In genomic region chr4:55517438-55517837, GRCm38 (mm10) we compare ENCODE assay signal across 21 mouse cellular contexts. TPM values are rescaled to one million over a fixed set of nuclear protein-coding genes. Genes with fewer than 3 reads are reported as not detected.
DNase-seq lines count a peak whose midpoint lies in the region; ATAC-seq lines count a peak whose summit lies in the region.
"Had no signal": no experiment of that assay in that cellular context is flagged by ENCODE, and none has a peak within 500 bp of the region (broad histone marks: within the 10 kb centered on the region; RNA-seq: fewer than 3 reads in every experiment).

No protein-coding gene starts in this region.

- peak; percentile 20 for DNase-seq in gastrocnemius, postnatal 25 days
- DNase-seq in gastrocnemius, adult 8-10 months (ENCODE audit: low spot score in 2 of 2) = no peak
- DNase-seq in heart, adult 18-20 months = peak; percentile 22 to 25
- DNase-seq in heart, postnatal 25 days (ENCODE audit: low spot score) = no peak
- peak; percentile 45 for DNase-seq in midbrain, embryonic 11.5 days (ENCODE audit: low spot score, missing footprints)
- no peak for DNase-seq in left cerebral cortex, postnatal 4 days
- DNase-seq: adrenal gland, adult 8-10 months; adrenal gland, postnatal 14 days; adrenal gland, postnatal 36 days; cerebellum, adult 11-12 months; cerebellum, adult 2 months; cerebellum, adult 9-10 months; cerebellum, postnatal 10 days; cerebellum, postnatal 25 days had no signal

- H3K27me3 ChIP-seq in midbrain, embryonic 11.5 days (ENCODE audit: control insufficient read depth, insufficient read depth, low read length) = peaks cover 3% of the 10 kb centered on the region; the same call in 1 of the 2 replicates
- 0 out of 2 replicates have a peak, but pooled peaks cover 3% of the 10 kb centered on the region for H3K27me3 ChIP-seq in midbrain, embryonic 15.5 days (replicated peaks)
- H3K27me3 ChIP-seq: forebrain, embryonic 15.5 days had no signal

- no peaks in the 10 kb centered on the region for H3K9me3 ChIP-seq in midbrain, embryonic 11.5 days (ENCODE audit: control insufficient read depth, low read length)
- no peaks in the 10 kb centered on the region for H3K9me3 ChIP-seq in midbrain, embryonic 15.5 days
- H3K9me3 ChIP-seq: embryonic facial prominence, embryonic 10.5 days; embryonic facial prominence, embryonic 12.5 days; forebrain, embryonic 13.5 days; forebrain, embryonic 15.5 days had no signal

- no peak overlapping the region for H3K9ac ChIP-seq in midbrain, embryonic 11.5 days (ENCODE audit: low read length)
- H3K9ac ChIP-seq in midbrain, embryonic 15.5 days = no peak overlapping the region
- H3K9ac ChIP-seq: embryonic facial prominence, embryonic 12.5 days; forebrain, embryonic 13.5 days; forebrain, embryonic 15.5 days had no signal

- H3K36me3 ChIP-seq in midbrain, embryonic 11.5 days (ENCODE audit: control insufficient read depth, insufficient read depth, low read length) = no peaks in the 10 kb centered on the region
- H3K36me3 ChIP-seq in midbrain, embryonic 15.5 days (replicated peaks) = no peaks in the 10 kb centered on the region
- H3K36me3 ChIP-seq: embryonic facial prominence, embryonic 10.5 days; embryonic facial prominence, embryonic 12.5 days; forebrain, embryonic 15.5 days had no signal

- H3K27ac ChIP-seq in midbrain, embryonic 11.5 days (ENCODE audit: low read depth, low read length) = no peak overlapping the region
- no peak overlapping the region for H3K27ac ChIP-seq in midbrain, embryonic 15.5 days
- H3K27ac ChIP-seq: embryonic facial prominence, embryonic 10.5 days; embryonic facial prominence, embryonic 12.5 days; forebrain, embryonic 13.5 days; forebrain, embryonic 15.5 days had no signal

- ATAC-seq in midbrain, embryonic 11.5 days (ENCODE audit: low FRiP score) = no peak
- ATAC-seq in midbrain, embryonic 15.5 days (replicated peaks) = no peak
- ATAC-seq: activated CD4-positive, CD25-positive, alpha-beta regulatory T cell, adult 4 months; forebrain, embryonic 13.5 days; forebrain, embryonic 15.5 days had no signal

- intact Hi-C loops in heart, postnatal 25 days (cut with DNase I) = loop anchor here (5.0 kb wide), 1 partner anchor 595 kb away; no protein-coding TSS in a partner anchor
- intact Hi-C loops in left cerebral cortex, postnatal 4 days (cut with DNase I) = loop anchor here (10.0 kb wide), 1 partner anchor 1167 kb away; no protein-coding TSS in a partner anchor

- no peak overlapping the region for H3K4me3 ChIP-seq in midbrain, embryonic 11.5 days (ENCODE audit: low read depth, low read length)
- no peak overlapping the region for H3K4me3 ChIP-seq in midbrain, embryonic 15.5 days
- H3K4me3 ChIP-seq: embryonic facial prominence, embryonic 10.5 days; embryonic facial prominence, embryonic 12.5 days; forebrain, embryonic 13.5 days; forebrain, embryonic 15.5 days had no signal

- no peak overlapping the region for H3K4me2 ChIP-seq in midbrain, embryonic 11.5 days
- no peak overlapping the region for H3K4me2 ChIP-seq in midbrain, embryonic 15.5 days
- H3K4me2 ChIP-seq: embryonic facial prominence, embryonic 12.5 days; forebrain, embryonic 13.5 days; forebrain, embryonic 15.5 days had no signal

- H3K4me1 ChIP-seq in midbrain, embryonic 11.5 days (ENCODE audit: control insufficient read depth, insufficient read depth, low read length) = peaks cover 3% of the 10 kb centered on the region; the same call in 1 of the 2 replicates
- peaks cover 3% of the 10 kb centered on the region; the same call in 1 of the 2 replicates for H3K4me1 ChIP-seq in midbrain, embryonic 15.5 days

- WGBS in midbrain, embryonic 11.5 days = 91% methylated on average over 7 of the region's 7 CpGs
- 87% methylated on average over 7 of the region's 7 CpGs for WGBS in midbrain, embryonic 15.5 days

RNA-seq across cellular contexts. Expression of gene Klf4, which starts 14.8 kb away (rescaled TPM):
- 10 to 100 TPM; 11.6 to 17.0 TPM for total RNA-seq in gastrocnemius, postnatal 25 days (2021)
- 10 to 100 TPM in 1 of 4 experiments, 1 to 10 TPM in 3; 5.7 to 18.2 (median 6.6) TPM for total RNA-seq in gastrocnemius, adult 8-10 months (2022)
- total RNA-seq in heart, adult 18-20 months (2021) = 10 to 100 TPM; 40.8 to 43.4 TPM
- total RNA-seq in heart, postnatal 25 days (2021) = 10 to 100 TPM; 28.3 to 39.0 TPM
- 1.7 and 1.9 TPM in 2 replicates for polyA plus RNA-seq in midbrain, embryonic 11.5 days (2014; fragmentation: Nextera tagmentation; extraction: Ambion mirVana)
- 2.6 and 3.0 TPM in 2 replicates for polyA plus RNA-seq in midbrain, embryonic 15.5 days (2015; fragmentation: Nextera tagmentation; extraction: Ambion mirVana)
- total RNA-seq in left cerebral cortex, postnatal 4 days (2021) = 1 to 10 TPM; 5.1 to 5.8 TPM
- total RNA-seq: MEL had no signal

Comparison
In these comparisons a context has a peak if more than half of its experiments do, and no peak if none do; other contexts are left out.
1. DNase-seq: peak in gastrocnemius, postnatal 25 days (single experiment), heart, adult 18-20 months (2 of 2) and midbrain, embryonic 11.5 days (single experiment); none in gastrocnemius, adult 8-10 months (0 of 2), heart, postnatal 25 days (single experiment) and left cerebral cortex, postnatal 4 days (single experiment).